ENCODE assay signal across 9 mouse cellular contexts in the genomic region with DNA sequence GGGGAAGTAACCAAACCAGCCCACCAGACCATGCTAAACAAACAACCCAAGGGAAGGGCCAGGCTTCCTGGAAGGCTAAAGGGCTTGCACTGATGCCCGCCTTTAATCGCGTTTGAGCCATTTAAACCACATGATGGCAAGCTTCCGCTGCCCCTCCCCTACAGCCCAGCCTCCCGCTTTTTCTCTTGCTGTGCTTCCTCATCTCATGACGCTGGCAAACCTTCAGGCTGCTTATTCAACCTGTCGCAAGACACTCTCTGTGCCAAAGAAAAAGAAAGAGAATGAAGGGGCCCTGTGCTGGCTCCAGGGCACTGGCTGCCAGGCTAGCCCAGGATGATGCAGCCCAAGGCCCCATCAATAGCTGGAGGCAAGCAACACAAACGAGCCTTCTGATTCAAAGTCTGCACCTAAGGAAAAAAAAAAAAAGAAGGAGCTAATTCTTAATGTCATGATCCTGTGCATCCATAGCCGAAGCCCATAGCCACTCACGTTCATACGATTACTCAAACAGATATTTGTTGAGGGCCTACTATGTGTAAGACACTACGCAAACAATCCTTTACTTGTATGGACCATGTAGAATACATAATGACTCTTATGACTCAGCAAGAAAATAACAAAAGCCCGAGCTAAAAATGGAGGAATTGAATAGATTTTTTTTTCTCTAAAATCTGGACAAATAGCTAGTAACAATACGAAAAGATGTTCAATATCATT.
DNase-seq lines count a peak whose midpoint lies in the region.
"Had no signal": no experiment of that assay in that cellular context is flagged by ENCODE, and none has a peak within 500 bp of the region (broad histone marks: within the 10 kb centered on the region; RNA-seq: fewer than 3 reads in every experiment).

No protein-coding gene starts in this region.

- H3K36me3 ChIP-seq in heart, embryonic 10.5 days, result no peaks in the 10 kb centered on the region
- H3K36me3 ChIP-seq: neural tube, embryonic 12.5 days had no signal

- intact Hi-C loops in gastrocnemius, postnatal 36 days (cut with DNase I), result loop anchor here (5.0 kb wide), 2 partner anchors 129 to 169 kb away; no protein-coding TSS in a partner anchor

- peaks cover 26% of the 10 kb centered on the region for H3K4me1 ChIP-seq in heart, embryonic 10.5 days
- H3K4me1 ChIP-seq: neural tube, embryonic 12.5 days had no signal

- WGBS in heart, embryonic 10.5 days, result 60% methylated on average over 14 of the region's 14 CpGs

- DNase-seq in heart, embryonic 10.5 days (ENCODE audit: low spot score), result no peak
- no peak for DNase-seq in heart, postnatal 4 days
- peak; percentile 96 for DNase-seq in 416B (ENCODE audit: low read depth)
- DNase-seq in MN1 (ENCODE audit: low spot score), result peak; percentile 14
- DNase-seq in kidney, adult 9 months, result peak; percentile 29
- DNase-seq in lung, postnatal 25 days (ENCODE audit: low spot score), result peak; percentile 62
- DNase-seq in thymus, postnatal 36 days, result peak; percentile 29 to 33
- no peak for DNase-seq in gastrocnemius, postnatal 36 days

- H3K27ac ChIP-seq in heart, embryonic 10.5 days, result 0 out of 2 replicates have a peak overlapping the region, but pooled peaks have one; percentile 29
- H3K27ac ChIP-seq: neural tube, embryonic 12.5 days had no signal

- no peak overlapping the region for H3K4me3 ChIP-seq in heart, embryonic 10.5 days
- H3K4me3 ChIP-seq: neural tube, embryonic 12.5 days had no signal

- H3K27me3 ChIP-seq in heart, embryonic 10.5 days (ENCODE audit: insufficient read depth, poor library complexity, severe bottlenecking), result peaks cover 3% of the 10 kb centered on the region; the same call in 1 of the 2 replicates
- H3K27me3 ChIP-seq: neural tube, embryonic 12.5 days had no signal

- no peaks in the 10 kb centered on the region for H3K9me3 ChIP-seq in heart, embryonic 10.5 days
- H3K9me3 ChIP-seq: neural tube, embryonic 12.5 days had no signal

Comparison
In these comparisons a context has a peak if more than half of its experiments do, and no peak if none do; other contexts are left out.
1. DNase-seq: peak in 416B (single experiment), MN1 (single experiment), kidney, adult 9 months (single experiment), lung, postnatal 25 days (single experiment) and thymus, postnatal 36 days (2 of 2); none in heart, embryonic 10.5 days (single experiment), heart, postnatal 4 days (single experiment) and gastrocnemius, postnatal 36 days (0 of 2).